Mouse (Mus musculus) thymus, adult 2 months (tissue): Measurements from ENCODE around the gene Cop1.

ENCODE experiments used
- CTCF ChIP-seq: fragments of 200-500 bp; IDR thresholded peaks from 2 replicates; pipeline ENCODE4 v1.5.1; 2012; ENCODE audit warnings: mild to moderate bottlenecking, control low read depth, low read length, moderate library complexity, borderline replicate concordance; ENCODE audit not compliant: control insufficient read depth, poor library complexity, insufficient read depth; ENCODE audit errors: extremely low read depth
- POLR2A ChIP-seq: fragments of 200-500 bp; IDR thresholded peaks from 2 replicates; pipeline ENCODE4 v1.6.1; 2012; ENCODE audit warnings: mild to moderate bottlenecking, low read length, control low read depth, moderate library complexity; ENCODE audit not compliant: control insufficient read depth, poor library complexity, insufficient read depth; ENCODE audit errors: extremely low read depth

DNA sequence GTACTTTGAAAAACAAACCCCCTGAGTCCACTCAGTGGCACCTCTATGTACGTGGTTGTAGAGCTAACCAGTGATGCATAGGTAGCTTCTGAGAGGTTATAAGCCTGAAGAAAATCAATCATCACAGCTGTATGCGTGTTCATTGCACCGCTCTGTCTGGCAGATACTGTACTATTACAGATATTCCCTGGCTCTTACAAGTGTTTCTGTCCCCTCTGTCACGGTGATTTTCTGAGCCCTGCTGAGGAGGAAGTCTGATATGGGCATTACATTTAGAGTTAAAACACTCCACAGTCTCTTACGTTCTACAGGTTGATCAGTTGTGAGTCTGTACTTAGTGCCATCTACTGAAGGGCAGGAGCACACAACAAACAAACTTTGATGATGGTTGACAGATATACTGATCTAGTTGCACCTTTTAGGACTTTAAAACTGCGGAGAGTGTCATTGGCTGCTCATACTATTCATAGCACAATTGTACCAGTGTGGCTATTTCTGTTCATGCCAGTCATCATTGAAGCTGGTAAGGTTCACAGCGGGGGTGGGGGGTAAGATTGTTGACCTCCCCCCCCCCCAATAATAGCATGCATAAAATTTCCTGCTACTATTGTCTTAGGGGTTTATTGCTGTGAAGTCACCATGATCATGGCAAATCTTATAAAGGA is 69.4 kb downstream of the Cop1 start:
- TF ChIP-seq CTCF: no peak
- TF ChIP-seq POLR2A: no peak
